Mouse (Mus musculus) midbrain, embryonic 10.5 days (tissue): ENCODE results near the gene Gimap4. TPM values are rescaled to one million over a fixed set of nuclear protein-coding genes. Genes with fewer than 3 reads are reported as not detected.

Experiments
- DNase-seq: peaks from one replicate; pipeline ENCODE4 v3.0.0-alpha.2; 2017; ENCODE audit warnings: low spot score
- H3K27ac ChIP-seq: fragments of 300-500 bp; sonication (generic); replicated peaks from 2 replicates; pipeline ENCODE4 v1.5.1; 2016; ENCODE audit warnings: mild to moderate bottlenecking
- H3K27me3 ChIP-seq: fragments of 300-500 bp; sonication (generic); 2 replicates; pipeline ENCODE4 v1.6.1; 2016; ENCODE audit warnings: low read depth, mild to moderate bottlenecking; ENCODE audit not compliant: poor library complexity, severe bottlenecking
- H3K36me3 ChIP-seq: fragments of 300-500 bp; sonication (generic); 2 replicates; pipeline ENCODE4 v1.6.1; 2016; ENCODE audit warnings: mild to moderate bottlenecking, moderate library complexity
- H3K4me1 ChIP-seq: fragments of 300-500 bp; sonication (generic); 2 replicates; pipeline ENCODE4 v1.6.1; 2016
- H3K4me3 ChIP-seq: fragments of 300-500 bp; sonication (generic); 2 replicates; pipeline ENCODE4 v1.5.1; 2016; ENCODE audit warnings: mild to moderate bottlenecking, moderate library complexity
- H3K9me3 ChIP-seq: fragments of 300-500 bp; sonication (generic); replicated peaks from 2 replicates; pipeline ENCODE4 v1.6.1; 2016; ENCODE audit warnings: mild to moderate bottlenecking
- WGBS: fragments of 180-500 bp; shearing (Covaris S2); methylation state at CpG from one replicate; pipeline ENCODE4 v1.1.7; 2016; 5-methylcytosine and 5-hydroxymethylcytosine counted together
- polyA plus RNA-seq: library from polyadenylated mRNA; unstranded; fragments of >200 nt; fragmentation: Nextera tagmentation; extraction: Ambion mirVana; gene quantifications from 2 replicates; pipeline ENCODE4 v1.2.1, GENCODE M21; 2016

The Gimap4 gene
- polyA plus RNA-seq, 1 experiment from 2014 or later: 5.2 TPM

GRCm38 (mm10) chr6:48732864-48733304 lies 48.5 kb downstream of the Gimap4 start:
- DNase-seq: no peak

GRCm38 (mm10) chr6:48733660-48734059 lies 49.3 kb downstream of the Gimap4 start:
- DNase-seq: no peak
- H3K4me3 ChIP-seq: no peak overlapping the region
- no peaks in the 10 kb centered on the region for H3K9me3 ChIP-seq
- H3K27me3 ChIP-seq: no peaks in the 10 kb centered on the region
- no peaks in the 10 kb centered on the region for H3K4me1 ChIP-seq
- 85% methylated on average over 1 of the region's 1 CpGs for WGBS
- no peak overlapping the region for H3K27ac ChIP-seq
- no peaks in the 10 kb centered on the region for H3K36me3 ChIP-seq

More at GRCm38 (mm10) chr6:48732864-48733304, 48.5 kb downstream of the Gimap4 start:
- Histone ChIP-seq H3K4me1 (no peaks in the 10 kb centered on the region), H3K27ac (no peak overlapping the region), H3K36me3 (no peaks in the 10 kb centered on the region), H3K9me3 (no peaks in the 10 kb centered on the region), H3K4me3 (no peak overlapping the region), H3K27me3 (no peaks in the 10 kb centered on the region)
- 70% methylated on average over 8 of the region's 8 CpGs for WGBS

GRCm38 (mm10) chr6:48737053-48737452 lies 52.7 kb downstream of the Gimap4 start:
- 86% methylated on average over 2 of the region's 2 CpGs for WGBS
- H3K9me3 ChIP-seq: no peaks in the 10 kb centered on the region

GRCm38 (mm10) chr6:48737688-48738087 lies 53.3 kb downstream of the Gimap4 start:
- Histone ChIP-seq H3K27me3 (peaks cover 20% of the 10 kb centered on the region), H3K4me1 (peaks cover 24% of the 10 kb centered on the region), H3K9me3 (no peaks in the 10 kb centered on the region), H3K27ac (no peak overlapping the region), H3K4me3 (no peak overlapping the region), H3K36me3 (no peaks in the 10 kb centered on the region)
- WGBS: 91% methylated on average over 5 of the region's 5 CpGs
- DNase-seq: no peak

More at GRCm38 (mm10) chr6:48737053-48737452, 52.7 kb downstream of the Gimap4 start:
- H3K4me3 ChIP-seq: no peak overlapping the region
- H3K27ac ChIP-seq: no peak overlapping the region
- peaks cover 18% of the 10 kb centered on the region for H3K4me1 ChIP-seq
- H3K27me3 ChIP-seq: peaks cover 14% of the 10 kb centered on the region
- no peaks in the 10 kb centered on the region for H3K36me3 ChIP-seq
- DNase-seq: no peak

- peaks cover 29% of the 10 kb centered on the region for H3K4me1 ChIP-seq
- no peak within 1 kb of the TSS for H3K4me3 ChIP-seq
- WGBS: 81% methylated on average over 15 of the region's 15 CpGs
- peaks cover 35% of the 10 kb centered on the region for H3K27me3 ChIP-seq
- no peaks in the 10 kb centered on the region for H3K9me3 ChIP-seq
- H3K27ac ChIP-seq: no peak within 1 kb of the TSS
- no peaks in the 10 kb centered on the region for H3K36me3 ChIP-seq
- no peak for DNase-seq
Measured at GRCm38 (mm10) chr6:48738961-48739779, 54.8 kb downstream of the Gimap4 start, which contains the start of gene Gimap1. Gene Gimap1 (plus strand): TSS chr6:48739054.

DNA sequence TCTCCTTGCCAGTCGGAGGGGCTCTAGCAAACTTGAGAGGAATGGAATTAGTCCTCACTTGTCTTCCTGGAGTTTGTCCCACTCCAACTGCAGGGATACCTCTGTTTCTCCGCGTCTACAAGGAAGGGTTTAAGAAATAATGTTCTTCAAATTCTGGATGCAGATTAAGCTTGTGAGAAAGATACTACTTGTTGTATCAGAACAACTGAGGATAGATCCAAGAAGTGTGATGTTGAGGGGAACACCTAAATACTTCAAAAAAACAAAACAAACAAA lies 55.4 kb downstream of the Gimap4 start:
- H3K36me3 ChIP-seq: no peaks in the 10 kb centered on the region
- H3K27ac ChIP-seq: no peak overlapping the region
- 90% methylated on average over 3 of the region's 3 CpGs for WGBS
- no peak for DNase-seq
- H3K4me1 ChIP-seq: peaks cover 29% of the 10 kb centered on the region
- H3K9me3 ChIP-seq: no peaks in the 10 kb centered on the region
- H3K4me3 ChIP-seq: no peak overlapping the region
- peaks cover 37% of the 10 kb centered on the region for H3K27me3 ChIP-seq

- Histone ChIP-seq H3K4me1 (peaks cover 29% of the 10 kb centered on the region), H3K36me3 (no peaks in the 10 kb centered on the region), H3K27me3 (peaks cover 41% of the 10 kb centered on the region), H3K27ac (no peak overlapping the region), H3K9me3 (no peaks in the 10 kb centered on the region), H3K4me3 (no peak overlapping the region)
- no peak for DNase-seq
- 72% methylated on average over 3 of the region's 3 CpGs for WGBS
Measured at GRCm38 (mm10) chr6:48740501-48741169, 56.3 kb downstream of the Gimap4 start.

- Histone ChIP-seq H3K4me1 (peaks cover 29% of the 10 kb centered on the region), H3K9me3 (no peaks in the 10 kb centered on the region), H3K27ac (no peak overlapping the region), H3K4me3 (no peak overlapping the region), H3K36me3 (no peaks in the 10 kb centered on the region), H3K27me3 (peaks cover 47% of the 10 kb centered on the region)
- DNase-seq: no peak
- WGBS: 40% methylated on average over 3 of the region's 3 CpGs
Measured at GRCm38 (mm10) chr6:48741273-48741672, 56.9 kb downstream of the Gimap4 start.

Other genes with a start within 250 kb of the Gimap4 start
- gene Zfp467, start 238.7 kb upstream of the Gimap4 start, polyA plus RNA-seq: 10.1 and 13.6 TPM in 2 replicates
- 0.07 and 0.21 TPM in 2 replicates for gene Sspo, start 236.3 kb upstream of the Gimap4 start, polyA plus RNA-seq
- gene Atp6v0e2, start 146.9 kb upstream of the Gimap4 start, polyA plus RNA-seq: 59.0 and 71.9 TPM in 2 replicates
- gene Lrrc61, start 129.8 kb upstream of the Gimap4 start, polyA plus RNA-seq: 17.1 and 21.8 TPM in 2 replicates
- gene Rarres2, start 111.8 kb upstream of the Gimap4 start, polyA plus RNA-seq: 0.51 and 1.3 TPM in 2 replicates
- gene Gm45021, start 94.9 kb upstream of the Gimap4 start, polyA plus RNA-seq: not detected in 2 replicates
- gene Repin1, start 90.7 kb upstream of the Gimap4 start, polyA plus RNA-seq: 58.9 and 59.4 TPM in 2 replicates
- gene Gm44965, start 90.6 kb upstream of the Gimap4 start, polyA plus RNA-seq: 0.39 and 0.50 TPM in 2 replicates
- 10.3 and 11.4 TPM in 2 replicates for gene Zfp775, start 82.5 kb upstream of the Gimap4 start, polyA plus RNA-seq
- 0.89 TPM in 2 replicates for gene AI854703, start 57.8 kb upstream of the Gimap4 start, polyA plus RNA-seq
- 0.44 and 0.82 TPM in 2 replicates for gene Gimap8, start 37.3 kb upstream of the Gimap4 start, polyA plus RNA-seq
- gene Gimap9, start 8.4 kb upstream of the Gimap4 start, polyA plus RNA-seq: 2.6 and 3.9 TPM in 2 replicates
- gene Gimap6, start 23.7 kb downstream of the Gimap4 start, polyA plus RNA-seq: 6.7 and 8.4 TPM in 2 replicates
- gene Gm28053, start 34.1 kb downstream of the Gimap4 start, polyA plus RNA-seq: 0.49 and 1.2 TPM in 2 replicates
- not detected in 2 replicates for gene Gimap7, start 34.1 kb downstream of the Gimap4 start, polyA plus RNA-seq
- gene Gimap1, start 54.5 kb downstream of the Gimap4 start, polyA plus RNA-seq: 4.6 and 5.7 TPM in 2 replicates
- gene Gimap5, start 61.6 kb downstream of the Gimap4 start, polyA plus RNA-seq: 0.96 and 1.0 TPM in 2 replicates
- not detected in 2 replicates for gene Gimap3, start 86.3 kb downstream of the Gimap4 start, polyA plus RNA-seq
- 10.9 and 14.4 TPM in 2 replicates for gene Tmem176a, start 156.4 kb downstream of the Gimap4 start, polyA plus RNA-seq
- 24.0 and 46.1 TPM in 2 replicates for gene Tmem176b, start 156.9 kb downstream of the Gimap4 start, polyA plus RNA-seq
- gene Aoc1, start 188.3 kb downstream of the Gimap4 start, polyA plus RNA-seq: not detected in 2 replicates
- gene 1600015I10Rik, start 245.3 kb downstream of the Gimap4 start, polyA plus RNA-seq: not detected in 2 replicates